Mouse (Mus musculus) hindbrain, embryonic 11.5 days (tissue): Measurements from ENCODE around the gene Insc. TPM values are rescaled to one million over a fixed set of nuclear protein-coding genes. Genes with fewer than 3 reads are reported as not detected.
"Not testable (repeated sequence)": the region's sequence is repeated elsewhere in the genome, so short reads cannot be mapped to it uniquely, and the experiment has no call there.

ENCODE experiments used
- ATAC-seq: fragments of 200-750 bp; cut with Nextera tagmentation; 2 replicates; pipeline ENCODE4 v1.8.0; 2017; ENCODE audit warnings: mild to moderate bottlenecking, moderate TSS enrichment, moderate library complexity; ENCODE audit not compliant: low FRiP score
- DNase-seq: peaks from one replicate; pipeline ENCODE4 v3.0.0-alpha.2; 2015; ENCODE audit warnings: low spot score
- H3K27ac ChIP-seq: fragments of 300-500 bp; sonication (generic); 2 replicates; pipeline ENCODE4 v1.5.1; 2014; ENCODE audit warnings: mild to moderate bottlenecking, low read depth, low read length
- H3K27me3 ChIP-seq: fragments of 300-500 bp; sonication (generic); 2 replicates; pipeline ENCODE4 v1.6.1; 2014; ENCODE audit warnings: mild to moderate bottlenecking, low read length, moderate library complexity, mixed read lengths; ENCODE audit not compliant: control insufficient read depth, insufficient read depth
- H3K36me3 ChIP-seq: fragments of 300-500 bp; sonication (generic); 2 replicates; pipeline ENCODE4 v1.6.1; 2014; ENCODE audit warnings: mild to moderate bottlenecking, low read length, moderate library complexity, mixed read lengths; ENCODE audit not compliant: control insufficient read depth, insufficient read depth
- H3K4me1 ChIP-seq: fragments of 300-500 bp; sonication (generic); replicated peaks from 2 replicates; pipeline ENCODE4 v1.6.1; 2014; ENCODE audit warnings: low read length, mixed read lengths; ENCODE audit not compliant: control insufficient read depth, insufficient read depth
- H3K4me2 ChIP-seq: fragments of 300-500 bp; sonication (generic); replicated peaks from 2 replicates; pipeline ENCODE4 v1.6.1; 2014; ENCODE audit warnings: mild to moderate bottlenecking, low read depth, low read length
- H3K4me3 ChIP-seq: fragments of 300-500 bp; sonication (generic); 2 replicates; pipeline ENCODE4 v1.5.1; 2014; ENCODE audit warnings: low read depth, low read length
- H3K9ac ChIP-seq: fragments of 300-500 bp; sonication (generic); 2 replicates; pipeline ENCODE4 v1.6.1; 2014; ENCODE audit warnings: low read depth, low read length
- H3K9me3 ChIP-seq: fragments of 300-500 bp; sonication (generic); 2 replicates; pipeline ENCODE4 v1.6.1; 2016; ENCODE audit warnings: low read length; ENCODE audit not compliant: control insufficient read depth
- WGBS: fragments of 180-500 bp; shearing (Covaris S2); extraction: QIAGEN DNeasy Blood & Tissue Kit; methylation state at CpG from one replicate; pipeline ENCODE4 v1.1.7; 2014; 5-methylcytosine and 5-hydroxymethylcytosine counted together
- polyA plus RNA-seq: library from polyadenylated mRNA; unstranded; fragments of >200 nt; fragmentation: Nextera tagmentation; extraction: Ambion mirVana; gene quantifications from 2 replicates; pipeline ENCODE4 v1.2.1, GENCODE M21; 2014

The Insc gene
- polyA plus RNA-seq, 1 experiment from 2014 or later, result 7.5 TPM

DNA sequence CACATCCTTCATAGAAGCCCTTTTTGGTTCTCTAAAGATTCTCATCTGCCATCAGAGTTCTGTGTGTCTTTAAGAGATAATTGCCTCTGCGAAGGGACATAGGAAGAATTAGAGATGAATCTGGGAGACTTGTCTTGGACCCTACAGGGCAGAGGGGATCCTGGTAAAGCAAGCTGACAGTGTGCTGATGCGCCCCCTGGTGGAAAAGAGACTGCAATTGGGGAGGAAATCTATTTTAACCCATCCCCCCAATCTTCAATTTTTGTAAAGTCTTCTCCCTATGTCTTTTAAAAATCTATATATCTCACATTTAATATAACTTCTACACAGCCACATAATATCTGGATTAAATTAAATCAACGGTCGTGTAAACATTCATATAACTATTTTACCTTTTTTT, 13.8 kb upstream of the Insc start:
- 62% methylated on average over 4 of the region's 4 CpGs for WGBS
- not testable (repeated sequence) for H3K36me3 ChIP-seq, H3K4me2 ChIP-seq, H3K27ac ChIP-seq, DNase-seq, H3K9me3 ChIP-seq, H3K4me1 ChIP-seq, H3K27me3 ChIP-seq, H3K9ac ChIP-seq, ATAC-seq, H3K4me3 ChIP-seq

DNA sequence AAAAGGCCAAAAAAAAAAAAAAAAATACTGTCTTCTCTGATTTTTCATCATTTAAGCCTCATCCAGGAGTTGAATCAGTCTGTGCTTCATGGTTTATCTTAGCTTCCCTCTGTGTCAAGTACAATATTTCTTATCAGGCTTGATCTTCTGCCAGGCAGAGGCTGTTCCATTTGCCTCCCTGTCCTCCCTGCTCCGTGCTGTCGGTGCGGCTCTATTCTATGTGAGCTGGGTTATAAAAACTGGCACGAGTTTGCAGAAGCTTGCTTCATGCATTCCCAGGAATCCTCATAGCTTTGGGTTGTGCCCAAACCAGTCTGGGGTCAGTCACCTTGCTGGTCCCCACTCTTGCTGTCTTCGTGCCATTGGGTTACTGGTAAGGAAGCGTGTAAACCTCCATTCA, 12.3 kb upstream of the Insc start:
- no peak overlapping the region for H3K4me2 ChIP-seq
- no peak overlapping the region for H3K9ac ChIP-seq
- DNase-seq (no peak), ATAC-seq (no peak)
- H3K4me3 ChIP-seq, result no peak overlapping the region
- 80% methylated on average over 6 of the region's 6 CpGs for WGBS
- no peaks in the 10 kb centered on the region for H3K36me3 ChIP-seq
- no peaks in the 10 kb centered on the region for H3K4me1 ChIP-seq
- no peaks in the 10 kb centered on the region for H3K27me3 ChIP-seq
- no peak overlapping the region for H3K27ac ChIP-seq
- no peaks in the 10 kb centered on the region for H3K9me3 ChIP-seq

DNA sequence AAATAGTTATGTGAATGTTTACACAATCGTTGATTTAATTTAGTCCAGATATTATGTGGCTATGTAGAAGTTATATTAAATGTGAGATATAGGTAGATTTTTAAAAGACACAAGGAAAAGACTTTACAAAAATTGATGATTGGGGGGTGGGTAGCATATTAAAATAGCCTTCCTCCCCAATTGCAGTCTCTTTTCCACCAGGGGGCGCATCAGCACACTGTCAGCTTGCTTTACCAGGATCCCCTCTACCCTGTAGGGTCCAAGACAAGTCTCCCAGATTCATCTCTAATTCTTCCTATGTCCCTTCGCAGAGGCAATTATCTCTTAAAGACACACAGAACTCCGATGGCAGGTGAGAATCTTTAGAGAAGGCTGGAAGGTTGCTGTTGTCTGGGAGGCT, 11.8 kb upstream of the Insc start:
- not testable (repeated sequence) for DNase-seq, ATAC-seq
- 41% methylated on average over 4 of the region's 4 CpGs for WGBS

DNA sequence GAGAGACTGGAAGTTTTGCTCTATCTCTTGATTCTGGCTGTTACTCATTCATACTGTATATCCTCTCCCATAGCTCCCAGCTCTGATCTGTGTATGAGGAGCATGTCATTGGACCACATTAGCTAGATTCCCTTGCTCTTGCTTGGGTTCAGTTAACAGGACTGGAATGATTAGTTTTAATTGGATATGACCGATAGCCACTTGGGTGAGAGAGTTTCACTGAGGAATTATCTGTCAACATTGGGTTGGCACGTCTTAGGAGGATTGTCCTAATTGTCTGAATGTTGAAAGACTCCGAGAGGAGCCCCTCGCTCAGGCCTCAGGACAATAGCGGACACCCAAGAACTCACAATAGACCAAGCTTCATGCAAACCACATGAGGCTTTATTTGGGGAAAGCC, 7.2 kb upstream of the Insc start:
- 59% methylated on average over 5 of the region's 5 CpGs for WGBS

More for the DNA sequence above, 11.8 kb upstream of the Insc start:
- not testable (repeated sequence) for H3K4me2 ChIP-seq, H3K9ac ChIP-seq, H3K27ac ChIP-seq, H3K4me1 ChIP-seq, H3K36me3 ChIP-seq, H3K4me3 ChIP-seq, H3K9me3 ChIP-seq, H3K27me3 ChIP-seq

DNA sequence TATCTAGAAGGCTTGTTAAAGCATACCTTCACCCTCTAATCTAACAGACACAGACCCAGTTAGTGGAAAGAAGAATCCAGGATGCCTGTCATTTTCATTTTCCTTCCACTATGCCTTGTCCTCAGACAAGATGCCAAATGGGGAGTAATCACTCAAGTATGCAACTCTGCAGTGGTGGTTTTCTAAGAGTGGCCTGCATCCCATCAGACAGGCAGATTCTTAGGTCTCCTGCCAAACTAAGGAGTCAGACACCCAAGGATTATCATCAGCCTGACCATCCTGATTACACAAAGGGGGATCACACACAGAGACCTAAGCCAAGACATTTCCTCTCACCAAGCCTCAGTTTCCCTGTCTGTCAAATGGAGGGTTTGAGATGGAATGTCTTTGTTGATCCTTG, 5.3 kb upstream of the Insc start:
- Histone ChIP-seq H3K9ac (no peak overlapping the region), H3K4me3 (no peak overlapping the region), H3K4me1 (no peaks in the 10 kb centered on the region), H3K4me2 (no peak overlapping the region), H3K36me3 (no peaks in the 10 kb centered on the region), H3K27ac (no peak overlapping the region), H3K9me3 (no peaks in the 10 kb centered on the region), H3K27me3 (no peaks in the 10 kb centered on the region)
- ATAC-seq (no peak), DNase-seq (no peak)

More for the DNA sequence above, 7.2 kb upstream of the Insc start:
- Histone ChIP-seq H3K4me3 (no peak overlapping the region), H3K27me3 (no peaks in the 10 kb centered on the region), H3K27ac (no peak overlapping the region), H3K9me3 (no peaks in the 10 kb centered on the region), H3K9ac (no peak overlapping the region), H3K4me1 (no peaks in the 10 kb centered on the region), H3K36me3 (no peaks in the 10 kb centered on the region), H3K4me2 (no peak overlapping the region)
- ATAC-seq (no peak), DNase-seq (no peak)

DNA sequence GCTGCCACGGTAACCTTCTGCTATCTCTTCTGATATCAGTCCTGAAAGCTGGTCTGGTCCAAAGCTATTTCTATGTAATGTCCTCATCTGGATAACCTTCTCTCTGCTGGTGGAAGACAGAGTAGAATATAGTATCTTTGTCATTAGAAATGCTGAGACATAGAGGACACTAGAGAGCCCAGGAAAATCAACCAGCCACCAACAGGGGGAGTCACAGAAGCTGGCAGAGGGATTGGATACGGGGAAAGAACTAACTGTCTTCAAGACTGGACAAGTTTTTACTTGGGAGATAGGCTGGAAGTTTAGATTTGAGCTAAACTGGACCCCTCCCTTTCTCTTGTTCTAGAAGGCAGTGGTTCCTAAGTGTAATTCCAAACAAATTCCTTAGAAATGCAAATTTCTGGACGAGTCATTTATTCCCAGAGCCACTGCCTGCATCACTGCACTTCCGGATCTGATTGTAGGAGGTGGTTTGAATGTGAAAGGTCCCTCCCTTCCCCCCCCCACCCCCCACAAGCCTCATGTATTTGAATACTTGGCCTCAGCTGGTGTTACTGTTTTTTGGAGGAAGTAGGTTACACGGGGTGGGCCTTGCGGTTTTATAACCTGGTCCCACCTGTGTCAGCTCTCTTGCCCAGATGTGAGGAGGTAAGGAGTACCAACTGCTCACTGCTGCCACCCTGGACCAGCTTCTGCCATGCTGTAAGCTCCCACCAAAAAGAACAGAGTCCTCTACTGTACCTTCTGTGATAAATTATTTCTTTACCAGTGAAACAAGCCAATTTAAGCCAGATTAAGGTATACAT, 2.9 kb upstream of the Insc start:
- no peaks in the 10 kb centered on the region for H3K4me1 ChIP-seq
- no peaks in the 10 kb centered on the region for H3K9me3 ChIP-seq
- DNase-seq, result peak; percentile 38

DNA sequence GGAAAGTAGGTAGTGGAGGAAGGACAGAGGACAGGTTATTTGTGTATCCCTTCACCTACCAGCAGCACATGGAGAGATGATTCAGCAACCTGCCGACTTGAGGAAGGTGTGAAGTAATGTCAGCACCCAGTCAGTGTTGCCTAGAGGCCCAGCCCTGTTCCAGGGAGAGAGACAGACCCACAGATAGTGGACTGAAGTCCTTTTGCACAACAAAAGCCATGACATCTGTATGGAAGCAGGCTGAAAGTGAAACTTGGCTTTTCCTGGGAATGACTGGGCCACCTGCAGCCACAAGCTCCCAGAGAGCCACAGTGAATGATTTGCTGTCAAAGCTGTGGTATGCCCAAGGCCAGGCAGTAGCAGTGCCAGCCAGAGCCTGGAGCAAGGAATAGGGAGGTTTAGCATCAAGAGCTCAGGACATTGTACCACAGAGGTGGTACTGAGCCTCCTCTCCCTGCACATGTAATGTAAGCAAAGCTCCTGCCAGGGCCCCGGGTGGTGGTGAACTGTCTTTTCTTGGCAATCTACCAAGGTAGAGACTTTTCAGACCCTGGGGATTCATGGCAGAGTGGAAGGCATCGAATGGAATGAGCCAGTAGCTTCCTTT, 1.2 kb downstream of the Insc start:
- H3K9me3 ChIP-seq, result no peaks in the 10 kb centered on the region
- 65% methylated on average over 3 of the region's 3 CpGs for WGBS
- no peaks in the 10 kb centered on the region; the same call in 1 of the 2 replicates for H3K4me1 ChIP-seq
- ATAC-seq, result no peak
- no peak overlapping the region for H3K9ac ChIP-seq
- no peak overlapping the region for H3K4me3 ChIP-seq
- H3K27me3 ChIP-seq, result no peaks in the 10 kb centered on the region
- no peak overlapping the region; the same call in 1 of the 2 replicates for H3K4me2 ChIP-seq
- no peak for DNase-seq
- no peaks in the 10 kb centered on the region for H3K36me3 ChIP-seq
- no peak overlapping the region for H3K27ac ChIP-seq

More for the DNA sequence above, 2.9 kb upstream of the Insc start:
- no peak overlapping the region for H3K27ac ChIP-seq
- H3K9ac ChIP-seq, result no peak overlapping the region
- 48% methylated on average over 6 of the region's 6 CpGs for WGBS
- H3K27me3 ChIP-seq, result no peaks in the 10 kb centered on the region
- no peak overlapping the region for H3K4me3 ChIP-seq
- H3K36me3 ChIP-seq, result no peaks in the 10 kb centered on the region
- H3K4me2 ChIP-seq, result no peak overlapping the region
- ATAC-seq, result no peak

DNA sequence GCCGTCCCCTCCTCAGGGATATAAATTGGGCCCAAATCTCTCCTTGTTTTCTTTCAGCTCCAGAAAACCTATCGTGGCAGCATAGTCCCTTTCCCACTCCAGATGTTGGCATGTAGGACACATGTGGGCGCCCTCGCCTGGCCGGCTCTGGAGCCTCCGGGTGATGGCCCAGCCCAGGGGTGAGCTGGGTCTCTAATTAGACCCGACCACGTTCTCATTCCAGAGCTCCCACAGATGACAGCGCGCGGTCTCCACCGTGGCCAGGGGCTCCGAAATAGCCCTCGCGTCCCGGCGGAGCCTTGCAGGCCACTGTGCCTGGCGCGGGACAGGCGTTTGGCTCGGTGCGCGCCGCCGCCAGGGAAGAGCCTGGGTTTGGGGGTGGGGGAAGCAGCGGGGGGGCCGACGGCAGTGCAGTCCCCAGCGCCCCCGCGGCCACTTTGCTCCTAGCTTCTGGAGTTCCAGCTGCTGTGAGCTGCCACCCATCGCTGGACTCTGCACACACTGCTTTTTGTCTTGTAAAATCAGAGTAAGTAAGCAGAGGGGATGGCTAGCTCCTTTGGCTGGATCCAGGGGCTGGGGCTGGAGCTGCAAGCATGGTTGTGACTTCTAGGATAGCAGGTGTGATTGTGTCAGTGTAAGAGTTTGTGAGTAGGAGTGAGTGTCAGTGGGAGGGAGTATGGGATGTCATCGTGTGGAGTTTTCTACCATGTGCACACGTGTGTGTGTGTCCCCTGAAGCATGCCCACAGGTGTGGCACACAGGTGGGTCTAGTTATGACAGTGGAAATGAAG, 2.2 kb downstream of the Insc start:
- Histone ChIP-seq H3K9me3 (no peaks in the 10 kb centered on the region), H3K4me3 (peak overlapping the region; percentile 14), H3K4me1 (no peaks in the 10 kb centered on the region; the same call in 1 of the 2 replicates), H3K4me2 (peak overlapping the region; percentile 77), H3K27ac (no peak overlapping the region), H3K9ac (peak overlapping the region; percentile 43; the same call in 1 of the 2 replicates), H3K36me3 (no peaks in the 10 kb centered on the region), H3K27me3 (no peaks in the 10 kb centered on the region)
- ATAC-seq (peak; percentile 77), DNase-seq (peak; percentile 44)
- WGBS, result 5% methylated on average over 34 of the region's 34 CpGs
